Mouse (Mus musculus): ENCODE measurements around the gene Gm6904. TPM values are rescaled to one million over a fixed set of nuclear protein-coding genes. Genes with fewer than 3 reads are reported as not detected.

The Gm6904 gene
- total and polyA plus RNA-seq, 2 experiments from 2014 or later = not detected

DNA sequence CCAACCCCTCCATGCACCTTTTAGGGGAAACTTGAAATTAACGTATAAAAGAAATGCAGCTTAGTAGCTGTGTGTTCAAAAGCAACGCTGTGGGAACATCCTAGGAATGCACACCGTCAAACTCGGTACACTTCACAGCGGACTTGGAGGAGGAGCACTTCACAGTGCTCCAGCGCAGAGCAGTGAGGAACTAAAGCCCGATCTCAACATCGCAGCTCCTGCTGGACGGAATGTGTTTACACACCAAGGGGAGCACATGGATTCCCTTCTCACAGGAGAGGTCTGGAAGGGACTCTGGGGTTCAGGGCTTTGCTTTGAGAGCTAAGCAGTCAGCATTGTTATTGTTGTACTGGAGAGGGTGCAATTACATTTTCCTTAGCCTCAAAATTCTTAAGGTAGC is 26.4 kb downstream of the Gm6904 start:
- TF ChIP-seq CTCF (IDR thresholded peaks at IDR 0.05; ENCODE audit: low read depth) = no peak
- no peak for TF ChIP-seq EP300 (IDR thresholded peaks at IDR 0.05; ENCODE audit: low read depth)
- 86% methylated on average over 9 of the region's 9 CpGs for WGBS
- no peak overlapping the region for H3K27ac ChIP-seq (ENCODE audit: low read depth)
- H3K27me3 ChIP-seq (ENCODE audit: control insufficient read depth, insufficient read depth, low read length) = 0 out of 2 replicates have a peak, but pooled peaks cover 5% of the 10 kb centered on the region
- H3K4me1 ChIP-seq (ENCODE audit: control insufficient read depth, insufficient read depth) = no peaks in the 10 kb centered on the region
- no peaks in the 10 kb centered on the region for H3K9me3 ChIP-seq (replicated peaks; ENCODE audit: control insufficient read depth, low read length)
- ATAC-seq (ENCODE audit: insufficient read depth, low read depth) = no peak
- peaks cover 20% of the 10 kb centered on the region for H3K36me3 ChIP-seq (replicated peaks; ENCODE audit: control insufficient read depth, insufficient read depth, low read length)
- no peak overlapping the region for H3K4me3 ChIP-seq (ENCODE audit: low read depth, low read length)
- H3K4me2 ChIP-seq (ENCODE audit: low read depth, low read length) = no peak overlapping the region
- no peak overlapping the region for H3K9ac ChIP-seq (replicated peaks; ENCODE audit: low read depth, low read length)
- DNase-seq (ENCODE audit: low spot score) = no peak

DNA sequence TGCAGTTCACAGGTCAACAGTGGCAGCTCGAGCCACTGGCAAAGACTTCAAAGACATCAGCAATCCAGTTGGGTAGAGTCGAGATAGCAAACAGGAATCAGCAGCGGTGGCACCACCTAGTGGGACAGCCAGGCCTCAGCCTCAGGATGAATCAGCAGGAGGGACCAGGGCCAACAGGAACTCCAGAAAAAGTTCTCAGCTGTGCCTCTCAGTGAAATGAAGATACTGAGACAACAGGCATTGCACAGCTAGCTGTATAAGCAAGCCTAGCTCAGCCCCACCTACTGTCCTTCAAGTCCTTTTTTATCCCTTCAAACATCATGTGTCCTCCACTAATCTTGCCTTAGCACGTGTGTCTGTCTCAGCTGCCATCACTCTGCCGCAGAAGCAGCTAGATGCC is 28.0 kb downstream of the Gm6904 start:
- Histone ChIP-seq H3K4me1 (ENCODE audit: control insufficient read depth, insufficient read depth) (no peaks in the 10 kb centered on the region), H3K4me2 (ENCODE audit: low read depth, low read length) (no peak overlapping the region), H3K4me3 (ENCODE audit: low read depth, low read length) (no peak overlapping the region), H3K9ac (replicated peaks; ENCODE audit: low read depth, low read length) (no peak overlapping the region), H3K27ac (ENCODE audit: low read depth) (no peak overlapping the region), H3K36me3 (replicated peaks; ENCODE audit: control insufficient read depth, insufficient read depth, low read length) (peaks cover 33% of the 10 kb centered on the region), H3K9me3 (replicated peaks; ENCODE audit: control insufficient read depth, low read length) (no peaks in the 10 kb centered on the region), H3K27me3 (ENCODE audit: control insufficient read depth, insufficient read depth, low read length) (peaks cover 8% of the 10 kb centered on the region; the same call in 1 of the 2 replicates)
- peak; percentile 70 for ATAC-seq (ENCODE audit: insufficient read depth, low read depth)
- DNase-seq (ENCODE audit: low spot score) = peak; percentile 61
- WGBS = 28% methylated on average over 5 of the region's 5 CpGs
- TF ChIP-seq EP300 (IDR thresholded peaks at IDR 0.05; ENCODE audit: low read depth) = no peak
- TF ChIP-seq CTCF (IDR thresholded peaks at IDR 0.05; ENCODE audit: low read depth) = peak; percentile 55

DNA sequence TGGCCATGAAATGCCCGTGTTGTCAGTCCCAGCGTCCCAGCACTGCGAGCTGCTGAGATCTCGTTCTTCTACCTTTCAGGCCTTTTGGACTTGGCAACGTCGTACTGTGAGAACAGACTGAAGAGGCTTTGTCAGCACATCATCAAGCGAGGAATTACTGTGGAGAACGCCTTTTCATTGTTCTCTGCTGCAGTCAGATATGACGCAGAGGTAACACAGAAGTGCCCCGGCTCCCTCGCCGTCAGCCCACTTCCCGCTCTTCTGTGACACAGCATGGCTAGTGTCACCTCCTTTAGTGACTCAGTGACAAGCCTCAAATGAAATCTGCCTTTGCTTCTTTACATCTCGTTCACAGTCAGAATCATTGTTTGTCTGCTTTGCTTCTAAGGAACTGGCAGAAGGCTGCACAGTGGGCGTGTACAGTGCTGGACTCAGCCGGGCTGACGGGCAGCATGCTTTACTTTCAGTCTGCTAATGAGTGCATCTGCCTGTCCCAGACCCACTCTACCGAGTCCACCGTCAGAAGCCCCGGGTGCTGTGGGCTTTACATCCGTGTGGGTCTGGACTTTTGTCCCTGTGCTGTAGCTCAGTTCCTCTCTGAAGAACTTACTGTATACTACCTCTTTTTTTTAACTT is 29.6 kb downstream of the Gm6904 start:
- Histone ChIP-seq H3K9me3 (replicated peaks; ENCODE audit: control insufficient read depth, low read length) (no peaks in the 10 kb centered on the region), H3K36me3 (replicated peaks; ENCODE audit: control insufficient read depth, insufficient read depth, low read length) (peaks cover 42% of the 10 kb centered on the region), H3K27me3 (ENCODE audit: control insufficient read depth, insufficient read depth, low read length) (peaks cover 11% of the 10 kb centered on the region; the same call in 1 of the 2 replicates), H3K4me2 (ENCODE audit: low read depth, low read length) (peak overlapping the region; percentile 46), H3K27ac (ENCODE audit: low read depth) (no peak overlapping the region), H3K4me3 (ENCODE audit: low read depth, low read length) (peak overlapping the region; percentile 10; the same call in 1 of the 2 replicates), H3K9ac (replicated peaks; ENCODE audit: low read depth, low read length) (no peak overlapping the region), H3K4me1 (ENCODE audit: control insufficient read depth, insufficient read depth) (no peaks in the 10 kb centered on the region)
- DNase-seq (ENCODE audit: low spot score) = peak; percentile 32
- 43% methylated on average over 21 of the region's 21 CpGs for WGBS
- peak; percentile 81 for ATAC-seq (ENCODE audit: insufficient read depth, low read depth)
- TF ChIP-seq EP300 (IDR thresholded peaks at IDR 0.05; ENCODE audit: low read depth) = no peak

DNA sequence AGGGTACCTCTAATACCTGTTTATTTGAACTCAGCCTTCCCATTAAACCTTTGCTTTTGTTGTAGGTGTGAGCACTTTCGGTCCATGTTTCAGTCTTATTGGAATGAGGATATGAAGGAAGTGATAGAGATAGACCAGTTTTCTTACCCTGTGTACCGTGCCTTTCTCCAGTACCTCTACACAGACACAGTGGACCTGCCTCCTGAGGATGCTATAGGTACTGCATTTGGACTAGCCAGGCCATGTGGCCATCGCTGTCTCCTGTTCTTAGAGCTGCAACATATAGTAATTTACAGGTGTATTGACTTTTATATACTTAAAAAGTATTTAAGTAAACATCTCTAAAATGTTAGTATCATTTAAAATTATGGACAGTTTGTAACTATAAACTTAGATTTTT is 30.2 kb downstream of the Gm6904 start:
- 87% methylated on average over 3 of the region's 3 CpGs for WGBS
- Histone ChIP-seq H3K9me3 (replicated peaks; ENCODE audit: control insufficient read depth, low read length) (no peaks in the 10 kb centered on the region), H3K4me3 (ENCODE audit: low read depth, low read length) (no peak overlapping the region), H3K4me2 (ENCODE audit: low read depth, low read length) (no peak overlapping the region), H3K36me3 (replicated peaks; ENCODE audit: control insufficient read depth, insufficient read depth, low read length) (peaks cover 42% of the 10 kb centered on the region), H3K4me1 (ENCODE audit: control insufficient read depth, insufficient read depth) (no peaks in the 10 kb centered on the region), H3K9ac (replicated peaks; ENCODE audit: low read depth, low read length) (no peak overlapping the region), H3K27ac (ENCODE audit: low read depth) (no peak overlapping the region), H3K27me3 (ENCODE audit: control insufficient read depth, insufficient read depth, low read length) (peaks cover 11% of the 10 kb centered on the region; the same call in 1 of the 2 replicates)
- ATAC-seq (ENCODE audit: insufficient read depth, low read depth) = no peak
- no peak for DNase-seq (ENCODE audit: low spot score)
- peak; percentile 9; the same call in 1 of the 2 replicates for TF ChIP-seq CTCF (IDR thresholded peaks at IDR 0.05; ENCODE audit: low read depth)
- TF ChIP-seq EP300 (IDR thresholded peaks at IDR 0.05; ENCODE audit: low read depth) = no peak

DNA sequence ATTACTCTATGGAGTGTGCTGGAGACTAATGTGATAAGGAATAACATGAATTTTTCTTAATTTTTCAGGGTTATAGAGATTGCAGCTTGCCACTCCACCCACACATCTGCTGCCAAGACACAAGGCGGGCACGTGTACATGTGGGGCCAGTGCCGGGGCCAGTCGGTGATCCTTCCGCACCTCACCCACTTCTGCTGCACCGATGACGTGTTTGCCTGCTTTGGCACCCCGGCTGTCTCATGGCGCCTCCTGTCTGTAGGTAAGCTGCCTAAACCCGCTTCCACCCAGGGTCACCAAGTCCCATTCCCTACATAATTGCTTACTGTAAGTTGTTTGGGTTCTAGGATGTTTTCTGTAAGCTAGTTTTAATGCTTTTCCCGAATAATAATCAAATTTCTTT is 33.8 kb downstream of the Gm6904 start:
- peaks cover 43% of the 10 kb centered on the region for H3K36me3 ChIP-seq (replicated peaks; ENCODE audit: control insufficient read depth, insufficient read depth, low read length)
- peaks cover 11% of the 10 kb centered on the region; the same call in 1 of the 2 replicates for H3K27me3 ChIP-seq (ENCODE audit: control insufficient read depth, insufficient read depth, low read length)
- no peak overlapping the region for H3K4me3 ChIP-seq (ENCODE audit: low read depth, low read length)
- no peaks in the 10 kb centered on the region for H3K9me3 ChIP-seq (replicated peaks; ENCODE audit: control insufficient read depth, low read length)
- TF ChIP-seq CTCF (IDR thresholded peaks at IDR 0.05; ENCODE audit: low read depth) = no peak
- TF ChIP-seq EP300 (IDR thresholded peaks at IDR 0.05; ENCODE audit: low read depth) = no peak
- no peak overlapping the region for H3K9ac ChIP-seq (replicated peaks; ENCODE audit: low read depth, low read length)
- no peak overlapping the region for H3K4me2 ChIP-seq (ENCODE audit: low read depth, low read length)
- no peak for DNase-seq (ENCODE audit: low spot score)
- WGBS = 93% methylated on average over 11 of the region's 11 CpGs
- no peaks in the 10 kb centered on the region for H3K4me1 ChIP-seq (ENCODE audit: control insufficient read depth, insufficient read depth)
- no peak for ATAC-seq (ENCODE audit: insufficient read depth, low read depth)
- no peak overlapping the region for H3K27ac ChIP-seq (ENCODE audit: low read depth)

DNA sequence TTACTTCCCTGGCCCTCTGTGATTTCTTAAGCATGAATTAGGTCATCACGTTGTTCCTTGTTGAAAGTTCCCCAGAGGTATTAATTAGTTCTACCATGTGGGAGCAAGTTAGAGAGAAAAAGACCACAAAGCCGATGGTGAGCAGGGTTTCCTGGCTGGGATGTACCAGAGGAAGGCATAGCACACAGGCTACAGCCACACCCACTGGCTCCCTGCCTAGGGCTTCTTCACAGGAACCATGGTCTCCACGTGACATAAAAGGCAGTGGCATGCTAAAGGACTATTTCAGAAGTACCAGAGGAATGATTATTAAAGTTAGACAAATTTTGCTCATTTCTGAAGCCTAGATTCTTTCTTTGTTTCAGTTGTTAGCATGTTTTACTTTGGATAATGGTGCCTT is 40.8 kb downstream of the Gm6904 start:
- DNase-seq (ENCODE audit: low spot score) (no peak), ATAC-seq (ENCODE audit: insufficient read depth, low read depth) (no peak)
- Histone ChIP-seq H3K4me3 (ENCODE audit: low read depth, low read length) (no peak overlapping the region), H3K9me3 (replicated peaks; ENCODE audit: control insufficient read depth, low read length) (no peaks in the 10 kb centered on the region), H3K27ac (ENCODE audit: low read depth) (no peak overlapping the region), H3K36me3 (replicated peaks; ENCODE audit: control insufficient read depth, insufficient read depth, low read length) (peaks cover 30% of the 10 kb centered on the region), H3K27me3 (ENCODE audit: control insufficient read depth, insufficient read depth, low read length) (no peaks in the 10 kb centered on the region), H3K4me1 (ENCODE audit: control insufficient read depth, insufficient read depth) (no peaks in the 10 kb centered on the region), H3K9ac (replicated peaks; ENCODE audit: low read depth, low read length) (no peak overlapping the region), H3K4me2 (ENCODE audit: low read depth, low read length) (no peak overlapping the region)
- TF ChIP-seq CTCF (IDR thresholded peaks at IDR 0.05; ENCODE audit: low read depth) (no peak), EP300 (IDR thresholded peaks at IDR 0.05; ENCODE audit: low read depth) (no peak)
- 54% methylated on average over 3 of the region's 3 CpGs for whole genome bisulfite sequencing

Measured in heart, postnatal 0 days (tissue).